Mouse (Mus musculus) testis, adult 2 months (tissue): ENCODE measurements around the gene Hba-a2.

Source experiments
- CTCF ChIP-seq: fragments of 200-500 bp; IDR thresholded peaks from 2 replicates; pipeline ENCODE4 v1.5.1; 2012; ENCODE audit warnings: low read depth, mild to moderate bottlenecking, inconsistent platforms, low read length, moderate library complexity; ENCODE audit not compliant: control insufficient read depth, insufficient read depth, insufficient replicate concordance
- POLR2A ChIP-seq: fragments of 200-500 bp; IDR thresholded peaks from 2 replicates; pipeline ENCODE4 v1.6.1; 2012; ENCODE audit warnings: low read depth, mild to moderate bottlenecking, inconsistent platforms, low read length, moderate library complexity; ENCODE audit not compliant: control insufficient read depth

DNA sequence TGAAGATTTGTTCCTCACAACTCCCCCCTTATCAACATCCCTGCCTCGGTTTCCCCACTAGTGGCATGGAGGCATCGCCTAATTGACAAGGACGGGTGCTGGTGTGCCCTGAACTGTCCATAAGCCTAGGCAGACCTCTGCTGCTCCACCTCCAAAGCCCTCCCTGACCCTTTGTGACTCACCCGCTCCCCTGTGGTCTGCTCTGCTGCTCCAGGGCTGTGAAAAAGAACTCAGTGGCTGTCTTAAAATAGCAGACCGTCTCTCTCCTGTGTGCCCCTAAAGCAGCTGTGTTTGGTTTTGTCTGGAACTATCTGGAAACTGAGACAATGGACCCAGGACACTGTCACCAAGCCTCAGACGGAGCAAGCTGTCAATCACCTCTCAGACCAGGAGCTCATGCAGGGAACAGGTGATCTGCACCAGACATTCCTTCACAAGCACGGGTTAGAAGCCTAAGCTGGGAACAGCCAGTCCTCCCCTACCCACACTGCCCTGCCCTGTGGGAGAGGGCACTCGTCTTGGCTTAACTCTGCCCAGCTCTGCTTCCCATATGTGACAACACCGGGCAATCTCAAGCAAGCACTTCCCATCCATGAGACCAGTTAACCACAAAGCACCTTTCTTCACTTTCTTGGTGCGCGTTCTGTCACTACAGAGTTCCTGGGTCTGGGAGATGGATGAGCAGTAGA is 24.4 kb downstream of the Hba-a2 start:
- no peak for TF ChIP-seq CTCF
- no peak for TF ChIP-seq POLR2A
